8 mouse cellular contexts compared by ENCODE assay signal in genomic region chr17:45629861-45630694, GRCm38 (mm10). TPM values are rescaled to one million over a fixed set of nuclear protein-coding genes. Genes with fewer than 3 reads are reported as not detected.
A peak's percentile ranks its signal among the peaks of the same experiment; 100 is the strongest.
DNase-seq lines count a peak whose midpoint lies in the region; ATAC-seq and TF ChIP-seq lines count a peak whose summit lies in the region.

No protein-coding gene starts in this region.

- no peak for TF ChIP-seq EP300 in MEL (IDR thresholded peaks at IDR 0.05; ENCODE audit: low read depth in 1 of 2, low read length in 2 of 2)

- peaks cover 2 to 29% of the 10 kb centered on the region in 2 experiments; a peak in 2 of 4 replicates for H3K4me1 ChIP-seq in MEL (ENCODE audit: control insufficient read depth in 1 of 2, insufficient read depth in 2 of 2, low read length in 2 of 2)
- peaks cover 13% of the 10 kb centered on the region for H3K4me1 ChIP-seq in hindbrain, embryonic 12.5 days

- H3K9ac ChIP-seq in MEL (ENCODE audit: control insufficient read depth, low read depth, low read length, poor library complexity, severe bottlenecking), result peak overlapping the region; percentile 65
- H3K9ac ChIP-seq in hindbrain, embryonic 12.5 days, result peak overlapping the region; percentile 58

- peak; percentile 90 for ATAC-seq in hindbrain, embryonic 12.5 days (ENCODE audit: low FRiP score)

- no peaks in the 10 kb centered on the region for H3K79me2 ChIP-seq in MEL (ENCODE audit: control insufficient read depth, insufficient read depth, low read length, poor library complexity)

- 2% methylated on average over 34 of the region's 34 CpGs for WGBS in hindbrain, embryonic 12.5 days

- TF ChIP-seq CTCF in MEL (IDR thresholded peaks at IDR 0.05 in 2 of 3, conservative IDR thresholded peaks at IDR 0.05 in 1 of 3; ENCODE audit: control insufficient read depth in 1 of 3, insufficient read depth in 1 of 3, low read depth in 2 of 3, low read length in 3 of 3, poor library complexity in 1 of 3, severe bottlenecking in 1 of 3), result peak; percentile 58 to 87 (median 65)

- TF ChIP-seq POLR2A in MEL (IDR thresholded peaks at IDR 0.05; ENCODE audit: control insufficient read depth in 1 of 2, insufficient read depth in 1 of 2, low read depth in 1 of 2, low read length in 2 of 2, poor library complexity in 1 of 2), result no peak

- no peaks in the 10 kb centered on the region for H3K27me3 ChIP-seq in MEL (ENCODE audit: control insufficient read depth in 1 of 2, insufficient read depth in 2 of 2, low read length in 2 of 2)
- H3K27me3 ChIP-seq in hindbrain, embryonic 12.5 days, result no peaks in the 10 kb centered on the region

- H3K27ac ChIP-seq in MEL (ENCODE audit: control insufficient read depth, low read depth, low read length), result 0 out of 2 replicates have a peak overlapping the region, but pooled peaks have one; percentile 10
- peak overlapping the region; percentile 71 for H3K27ac ChIP-seq in hindbrain, embryonic 12.5 days

- TF ChIP-seq RAD21 in MEL (IDR thresholded peaks at IDR 0.05; ENCODE audit: low read depth, low read length), result peak; percentile 62

- H3K4me3 ChIP-seq in MEL (ENCODE audit: control insufficient read depth in 1 of 2, insufficient read depth in 1 of 2, low read depth in 2 of 2, low read length in 2 of 2), result peak overlapping the region; percentile 29 to 40; a peak in 3 of 4 replicates
- H3K4me3 ChIP-seq in hindbrain, embryonic 12.5 days, result peak overlapping the region; percentile 36

- H3K9me3 ChIP-seq in MEL (replicated peaks; ENCODE audit: insufficient read depth, low read length), result no peaks in the 10 kb centered on the region
- no peaks in the 10 kb centered on the region for H3K9me3 ChIP-seq in hindbrain, embryonic 12.5 days (replicated peaks)

- H3K4me2 ChIP-seq in hindbrain, embryonic 12.5 days (replicated peaks), result peak overlapping the region; percentile 73

- peak; percentile 85 for DNase-seq in MEL (ENCODE audit: low read depth, low spot score)
- peak; percentile 83 for DNase-seq in cerebellum, adult 9-10 months
- peak; percentile 53 to 60 for DNase-seq in frontal cortex, postnatal 14 days (ENCODE audit: low spot score in 2 of 2)
- DNase-seq in layer of hippocampus, postnatal 25 days (ENCODE audit: extremely low spot score in 1 of 2, low spot score in 1 of 2), result peak; percentile 50 to 54
- DNase-seq in lung, postnatal 10 days, result peak; percentile 88
- peak; percentile 82 for DNase-seq in retina, embryonic 14.5 days (ENCODE audit: low spot score)
- DNase-seq in urinary bladder, postnatal 10 days (ENCODE audit: low spot score), result peak; percentile 41

- peaks cover 0 to 12% of the 10 kb centered on the region in 2 experiments; a peak in 2 of 4 replicates for H3K36me3 ChIP-seq in MEL (ENCODE audit: control insufficient read depth in 1 of 2, insufficient read depth in 2 of 2, low read length in 2 of 2)
- H3K36me3 ChIP-seq in hindbrain, embryonic 12.5 days, result no peaks in the 10 kb centered on the region

TF ChIP-seq in MEL, 35 proteins besides CTCF, POLR2A, EP300 and RAD21:
- TF ChIP-seq GATA1 (IDR thresholded peaks at IDR 0.05; ENCODE audit: low read depth, low read length) (no peak), JUND (IDR thresholded peaks at IDR 0.05; ENCODE audit: low read depth, low read length) (no peak), MYC (IDR thresholded peaks at IDR 0.05; ENCODE audit: low read depth, low read length) (no peak), MEF2A (IDR thresholded peaks at IDR 0.05; ENCODE audit: extremely low read depth, insufficient replicate concordance, low read depth, low read length, poor library complexity, severe bottlenecking) (no peak), TAL1 (IDR thresholded peaks at IDR 0.05; ENCODE audit: low read length) (no peak), SMC3 (IDR thresholded peaks at IDR 0.05; ENCODE audit: low read depth, low read length) (peak; percentile 52), MAX (IDR thresholded peaks at IDR 0.05; ENCODE audit: low read length) (no peak), POLR2AphosphoS5 (IDR thresholded peaks at IDR 0.05; ENCODE audit: borderline replicate concordance, low read depth, low read length) (no peak), ZC3H11A (IDR thresholded peaks at IDR 0.05; ENCODE audit: low read depth, low read length) (peak; percentile 52), USF1 (IDR thresholded peaks at IDR 0.05; ENCODE audit: low read depth, low read length) (no peak), E2F4 (IDR thresholded peaks at IDR 0.05; ENCODE audit: borderline replicate concordance, low read depth, low read length) (no peak), MXI1 (IDR thresholded peaks at IDR 0.05; ENCODE audit: low read depth, low read length) (0 out of 2 replicates have a peak, but pooled peaks have one; percentile 12), BHLHE40 (IDR thresholded peaks at IDR 0.05; ENCODE audit: borderline replicate concordance, low read depth, low read length) (0 out of 2 replicates have a peak, but pooled peaks have one; percentile 4)

RNA-seq across cellular contexts. Expression of gene Mymx, which starts 28.2 kb away (rescaled TPM):
- total RNA-seq in MEL (2012; rRNA removed), result not detected in 2 replicates
- not detected for polyA plus RNA-seq in MEL (2012; ENCODE audit: insufficient read depth in 1 of 2, insufficient read length in 2 of 2, low read depth in 1 of 2, low replicate concordance in 2 of 2, missing spikeins in 1 of 2)
- 1.6 and 5.0 TPM in 2 replicates for polyA plus RNA-seq in hindbrain, embryonic 12.5 days (2016; fragmentation: Nextera tagmentation; extraction: Ambion mirVana)
- not detected for total RNA-seq in layer of hippocampus, postnatal 25 days (2021)

RNA-seq across cellular contexts. Expression of gene Capn11, which starts 29.0 kb away (rescaled TPM):
- not detected in 2 replicates for total RNA-seq in MEL (2012; rRNA removed)
- polyA plus RNA-seq in MEL (2012; ENCODE audit: insufficient read depth in 1 of 2, insufficient read length in 2 of 2, low read depth in 1 of 2, low replicate concordance in 2 of 2, missing spikeins in 1 of 2), result under 1 TPM in 1 of 2 experiments, not detected in 1; 0.03 TPM
- polyA plus RNA-seq in hindbrain, embryonic 12.5 days (2016; fragmentation: Nextera tagmentation; extraction: Ambion mirVana), result 1.4 and 2.4 TPM in 2 replicates
- under 1 TPM; 0.19 to 0.20 TPM for total RNA-seq in layer of hippocampus, postnatal 25 days (2021)

RNA-seq across cellular contexts. Expression of gene Slc29a1, which starts 30.7 kb away (rescaled TPM):
- 200 and 238 TPM in 2 replicates for total RNA-seq in MEL (2012; rRNA removed)
- polyA plus RNA-seq in MEL (2012; ENCODE audit: insufficient read depth in 1 of 2, insufficient read length in 2 of 2, low read depth in 1 of 2, low replicate concordance in 2 of 2, missing spikeins in 1 of 2), result 100 to 1,000 TPM in 1 of 2 experiments, not detected in 1; 341 TPM
- polyA plus RNA-seq in hindbrain, embryonic 12.5 days (2016; fragmentation: Nextera tagmentation; extraction: Ambion mirVana), result 44.4 and 47.2 TPM in 2 replicates
- 10 to 100 TPM; 19.0 to 19.9 TPM for total RNA-seq in layer of hippocampus, postnatal 25 days (2021)

RNA-seq across cellular contexts. Expression of gene Mrpl14, which starts 56.0 kb away (rescaled TPM):
- 66.2 and 68.0 TPM in 2 replicates for total RNA-seq in MEL (2012; rRNA removed)
- 100 to 1,000 TPM in 1 of 2 experiments, not detected in 1; 159 TPM for polyA plus RNA-seq in MEL (2012; ENCODE audit: insufficient read depth in 1 of 2, insufficient read length in 2 of 2, low read depth in 1 of 2, low replicate concordance in 2 of 2, missing spikeins in 1 of 2)
- polyA plus RNA-seq in hindbrain, embryonic 12.5 days (2016; fragmentation: Nextera tagmentation; extraction: Ambion mirVana), result 98.1 and 110 TPM in 2 replicates
- total RNA-seq in layer of hippocampus, postnatal 25 days (2021), result 10 to 100 TPM; 40.0 to 40.9 TPM

RNA-seq across cellular contexts. Expression of gene Tmem63b, which starts 56.6 kb away (rescaled TPM):
- 12.0 and 12.3 TPM in 2 replicates for total RNA-seq in MEL (2012; rRNA removed)
- polyA plus RNA-seq in MEL (2012; ENCODE audit: insufficient read depth in 1 of 2, insufficient read length in 2 of 2, low read depth in 1 of 2, low replicate concordance in 2 of 2, missing spikeins in 1 of 2), result 10 to 100 TPM in 1 of 2 experiments, not detected in 1; 37.9 TPM
- 102 TPM in 2 replicates for polyA plus RNA-seq in hindbrain, embryonic 12.5 days (2016; fragmentation: Nextera tagmentation; extraction: Ambion mirVana)
- total RNA-seq in layer of hippocampus, postnatal 25 days (2021), result 100 to 1,000 TPM; 176 to 191 TPM

Comparison
In these comparisons a context has a peak if more than half of its experiments do, and no peak if none do; other contexts are left out.
1. Peak in every context shown above with its lines: DNase-seq, ATAC-seq, H3K4me3 ChIP-seq and H3K27ac ChIP-seq.